ENCODE assay signal across 14 mouse cellular contexts in genomic region chr5:148980607-148981006, GRCm38 (mm10). TPM values are rescaled to one million over a fixed set of nuclear protein-coding genes. Genes with fewer than 3 reads are reported as not detected.
DNase-seq lines count a peak whose midpoint lies in the region.
"Had no signal": no experiment of that assay in that cellular context is flagged by ENCODE, and none has a peak within 500 bp of the region (broad histone marks: within the 10 kb centered on the region; RNA-seq: fewer than 3 reads in every experiment).

No protein-coding gene starts in this region.

- H3K27me3 ChIP-seq in splenic B cell, adult 2 months (ENCODE audit: control insufficient read depth, insufficient read depth, low read length, poor library complexity, severe bottlenecking): no peaks in the 10 kb centered on the region
- H3K27me3 ChIP-seq: hindbrain, embryonic 13.5 days; limb, embryonic 13.5 days; neural tube, embryonic 12.5 days had no signal

- no peaks in the 10 kb centered on the region for H3K36me3 ChIP-seq in splenic B cell, adult 2 months (ENCODE audit: control insufficient read depth, insufficient read depth, low read length, poor library complexity, severe bottlenecking)
- H3K36me3 ChIP-seq: forebrain, embryonic 10.5 days; hindbrain, embryonic 13.5 days; neural tube, embryonic 12.5 days had no signal

- peak; percentile 71 for DNase-seq in adrenal gland, adult 2 months
- DNase-seq in adrenal gland, adult 18-20 months (ENCODE audit: low spot score in 2 of 2): no peak
- DNase-seq in lung, postnatal 36 days: peak; percentile 36
- no peak for DNase-seq in lung, postnatal 25 days (ENCODE audit: low spot score)
- peak; percentile 52 for DNase-seq in kidney, postnatal 10 days
- peak; percentile 53 for DNase-seq in splenic B cell, adult 2 months (ENCODE audit: low read depth, low spot score)
- DNase-seq in cerebellum, postnatal 10 days: no peak
- no peak for DNase-seq in left cerebral cortex, adult 8-10 months (ENCODE audit: low spot score in 2 of 2)

RNA-seq across cellular contexts. Expression of gene Gm42791, which starts 14.3 kb away (rescaled TPM):
- 1 to 10 TPM; 6.3 to 6.5 TPM for total RNA-seq in adrenal gland, adult 2 months (2021)
- polyA plus RNA-seq in adrenal gland, adult 2 months (2012; rRNA removed): not detected in 2 replicates
- 1 to 10 TPM; 3.4 to 8.0 TPM for total RNA-seq in adrenal gland, adult 18-20 months (2021)
- total RNA-seq in left cerebral cortex, adult 8-10 months (2022): 10 to 100 TPM; 30.1 to 40.2 (median 34.9) TPM
- polyA plus RNA-seq: C2C12; stomach, embryonic 14.5 days had no signal

RNA-seq across cellular contexts. Expression of gene Katnal1, which starts 51.5 kb away (rescaled TPM):
- 10 to 100 TPM in 1 of 2 experiments, 1 to 10 TPM in 1; 6.5 to 10.1 TPM for total RNA-seq in adrenal gland, adult 2 months (2021)
- 3.2 and 3.8 TPM in 2 replicates for polyA plus RNA-seq in adrenal gland, adult 2 months (2012; rRNA removed)
- 1 to 10 TPM; 5.8 to 8.3 TPM for total RNA-seq in adrenal gland, adult 18-20 months (2021)
- total RNA-seq in left cerebral cortex, adult 8-10 months (2022): 10 to 100 TPM; 64.2 to 80.1 (median 70.7) TPM

Comparison
In these comparisons a context has a peak if more than half of its experiments do, and no peak if none do; other contexts are left out.
1. DNase-seq: peak in adrenal gland, adult 2 months (single experiment), lung, postnatal 36 days (single experiment), kidney, postnatal 10 days (single experiment) and splenic B cell, adult 2 months (single experiment); none in adrenal gland, adult 18-20 months (0 of 2), lung, postnatal 25 days (single experiment), cerebellum, postnatal 10 days (0 of 2) and left cerebral cortex, adult 8-10 months (0 of 2).
2. RNA of gene Katnal1, which starts 51.5 kb away (total RNA-seq): 64.2 to 80.1 TPM in left cerebral cortex, adult 8-10 months; 6.5 to 10.1 TPM in adrenal gland, adult 2 months and 5.8 to 8.3 TPM in adrenal gland, adult 18-20 months; every median in the first group is over 4 times any median in the second.